Mouse (Mus musculus) midbrain, embryonic 14.5 days (tissue): ENCODE results near the gene Mall. TPM values are rescaled to one million over a fixed set of nuclear protein-coding genes. Genes with fewer than 3 reads are reported as not detected.

Experiments
- ATAC-seq: fragments of 200-750 bp; cut with Nextera tagmentation; 2 replicates; pipeline ENCODE4 v1.8.0; 2017; ENCODE audit warnings: moderate number of reproducible peaks, moderate library complexity; ENCODE audit not compliant: low FRiP score, low TSS enrichment
- DNase-seq: peaks from one replicate; pipeline ENCODE4 v3.0.0-alpha.2; 2015
- H3K27ac ChIP-seq: fragments of 300-500 bp; sonication (generic); replicated peaks from 2 replicates; pipeline ENCODE4 v1.5.1; 2014; ENCODE audit warnings: mild to moderate bottlenecking, low read depth, low read length, moderate library complexity
- H3K27me3 ChIP-seq: fragments of 300-500 bp; sonication (generic); 2 replicates; pipeline ENCODE4 v1.6.1; 2014; ENCODE audit warnings: low read length, control low read depth, mixed read lengths; ENCODE audit not compliant: control insufficient read depth, insufficient read depth
- H3K36me3 ChIP-seq: fragments of 300-500 bp; sonication (generic); 2 replicates; pipeline ENCODE4 v1.6.1; 2014; ENCODE audit warnings: low read length, control low read depth; ENCODE audit not compliant: control insufficient read depth, insufficient read depth
- H3K4me1 ChIP-seq: fragments of 300-500 bp; sonication (generic); 2 replicates; pipeline ENCODE4 v1.6.1; 2014; ENCODE audit warnings: mild to moderate bottlenecking, antibody characterized with exemption, low read length, control low read depth; ENCODE audit not compliant: control insufficient read depth, insufficient read depth
- H3K4me2 ChIP-seq: fragments of 300-500 bp; sonication (generic); 2 replicates; pipeline ENCODE4 v1.6.1; 2014; ENCODE audit warnings: mild to moderate bottlenecking, low read length, moderate library complexity
- H3K4me3 ChIP-seq: fragments of 300-500 bp; sonication (generic); replicated peaks from 2 replicates; pipeline ENCODE4 v1.5.1; 2014; ENCODE audit warnings: low read depth, low read length
- H3K9ac ChIP-seq: fragments of 300-500 bp; sonication (generic); replicated peaks from 2 replicates; pipeline ENCODE4 v1.6.1; 2014; ENCODE audit warnings: mild to moderate bottlenecking, low read length, moderate library complexity
- H3K9me3 ChIP-seq: fragments of 300-500 bp; sonication (generic); 2 replicates; pipeline ENCODE4 v1.6.1; 2016; ENCODE audit warnings: low read length, control low read depth, mixed read lengths; ENCODE audit not compliant: control insufficient read depth
- WGBS: fragments of 180-500 bp; shearing (Covaris S2); extraction: QIAGEN DNeasy Blood & Tissue Kit; methylation state at CpG from one replicate; pipeline ENCODE4 v1.1.7; 2014; 5-methylcytosine and 5-hydroxymethylcytosine counted together
- polyA plus RNA-seq: library from polyadenylated mRNA; unstranded; fragments of >200 nt; fragmentation: Nextera tagmentation; extraction: Ambion mirVana; gene quantifications from 2 replicates; pipeline ENCODE4 v1.2.1, GENCODE M21; 2014

The Mall gene
- polyA plus RNA-seq, 1 experiment from 2014 or later: 0.95 TPM

DNA sequence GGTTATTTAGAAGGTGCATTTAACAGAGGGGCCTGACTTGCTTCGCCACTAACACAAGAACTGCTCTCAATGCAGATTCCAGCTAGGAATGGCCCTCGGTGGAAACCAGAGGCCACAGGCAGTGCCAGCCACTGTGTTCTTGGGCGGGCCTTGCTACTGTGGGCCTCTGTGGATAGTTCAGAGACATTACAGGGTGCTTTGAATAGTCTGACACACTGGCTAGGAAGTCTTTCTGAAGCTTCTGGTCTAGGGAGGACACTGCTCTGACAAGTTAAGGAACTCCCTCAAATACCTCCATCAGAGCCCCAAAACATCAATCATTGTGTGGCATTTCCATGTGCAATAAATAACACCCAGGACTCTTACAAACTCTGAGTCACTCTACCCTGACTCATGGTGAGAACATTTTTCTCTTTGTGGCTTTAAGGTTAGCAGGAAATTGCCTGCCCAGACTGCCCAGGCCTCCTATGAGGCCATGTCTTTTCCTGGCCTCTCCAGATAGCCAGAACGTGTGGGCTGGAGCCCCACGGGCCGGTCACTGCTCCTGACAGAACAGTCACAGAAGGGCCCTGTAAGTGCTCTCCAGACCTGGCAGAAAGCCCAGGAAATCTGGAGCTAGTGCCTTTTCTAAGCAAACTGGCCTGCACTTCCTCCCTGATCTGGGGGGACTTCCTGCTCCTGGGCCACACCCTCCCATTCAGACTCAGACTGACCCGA lies 7.4 kb downstream of the Mall start:
- Histone ChIP-seq H3K9me3 (no peaks in the 10 kb centered on the region), H3K9ac (no peak overlapping the region), H3K27ac (no peak overlapping the region), H3K4me2 (no peak overlapping the region), H3K36me3 (no peaks in the 10 kb centered on the region), H3K4me1 (no peaks in the 10 kb centered on the region), H3K4me3 (no peak overlapping the region), H3K27me3 (no peaks in the 10 kb centered on the region)
- DNase-seq (peak; percentile 69), ATAC-seq (no peak)
- 69% methylated on average over 7 of the region's 7 CpGs for WGBS

DNA sequence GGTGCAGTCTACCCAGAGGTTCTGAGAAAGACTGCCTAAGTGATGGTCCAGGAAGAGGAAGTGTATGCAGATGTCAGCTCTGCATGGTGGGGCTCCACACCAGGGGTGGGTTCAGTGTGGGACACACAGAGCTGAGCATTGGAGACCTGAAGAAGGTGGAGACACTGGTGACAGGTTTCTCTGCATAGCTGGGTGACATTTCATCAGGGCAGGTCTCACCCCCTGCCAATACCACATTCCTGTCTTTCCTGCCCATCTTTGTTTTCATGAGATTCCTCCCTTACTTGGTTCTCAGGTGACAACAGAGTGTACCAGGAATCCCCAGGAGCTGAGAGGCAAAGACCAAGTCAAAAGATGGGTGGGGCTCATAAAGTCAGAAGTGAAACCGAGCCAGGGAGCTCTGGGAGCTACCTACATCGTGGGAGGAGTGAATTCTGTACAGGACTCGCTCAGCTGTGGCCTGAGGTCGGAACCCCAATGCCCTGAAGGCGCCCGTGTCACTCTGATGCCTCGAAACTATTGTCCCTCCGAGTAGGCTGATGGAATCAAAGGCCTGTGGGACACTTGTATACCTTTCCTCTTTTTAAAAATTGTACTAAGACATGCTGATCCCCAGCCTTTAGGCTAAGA lies 10.8 kb downstream of the Mall start:
- Histone ChIP-seq H3K27ac (no peak overlapping the region), H3K9me3 (no peaks in the 10 kb centered on the region), H3K4me2 (no peak overlapping the region), H3K4me3 (no peak overlapping the region), H3K4me1 (no peaks in the 10 kb centered on the region), H3K27me3 (no peaks in the 10 kb centered on the region), H3K9ac (no peak overlapping the region), H3K36me3 (no peaks in the 10 kb centered on the region)
- no peak for ATAC-seq
- 68% methylated on average over 8 of the region's 8 CpGs for WGBS
- DNase-seq: no peak

DNA sequence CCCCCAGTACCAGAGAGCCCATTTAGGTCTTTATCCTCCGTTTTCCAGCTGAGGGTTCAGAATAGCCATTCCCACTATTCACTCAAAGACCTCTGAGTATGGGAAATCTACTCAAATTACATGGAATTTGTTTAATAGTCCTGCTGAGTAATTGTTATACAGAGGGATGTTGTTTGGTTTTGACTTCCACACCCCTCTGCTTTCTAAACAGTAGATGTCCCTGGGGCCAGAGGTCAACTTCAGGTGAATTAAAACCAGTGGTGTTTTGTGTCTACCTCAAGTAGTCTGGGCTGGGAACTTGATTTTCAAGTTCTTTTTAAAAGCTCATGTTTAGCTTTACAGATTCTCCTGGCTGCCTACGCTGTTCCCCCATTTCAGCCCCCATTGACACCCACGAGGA lies 15.0 kb downstream of the Mall start:
- Histone ChIP-seq H3K4me1 (no peaks in the 10 kb centered on the region), H3K4me3 (no peak overlapping the region), H3K36me3 (no peaks in the 10 kb centered on the region), H3K9me3 (no peaks in the 10 kb centered on the region), H3K27ac (no peak overlapping the region), H3K4me2 (no peak overlapping the region), H3K9ac (no peak overlapping the region), H3K27me3 (no peaks in the 10 kb centered on the region)
- ATAC-seq (no peak), DNase-seq (no peak)
- WGBS: 68% methylated on average over 3 of the region's 3 CpGs

DNA sequence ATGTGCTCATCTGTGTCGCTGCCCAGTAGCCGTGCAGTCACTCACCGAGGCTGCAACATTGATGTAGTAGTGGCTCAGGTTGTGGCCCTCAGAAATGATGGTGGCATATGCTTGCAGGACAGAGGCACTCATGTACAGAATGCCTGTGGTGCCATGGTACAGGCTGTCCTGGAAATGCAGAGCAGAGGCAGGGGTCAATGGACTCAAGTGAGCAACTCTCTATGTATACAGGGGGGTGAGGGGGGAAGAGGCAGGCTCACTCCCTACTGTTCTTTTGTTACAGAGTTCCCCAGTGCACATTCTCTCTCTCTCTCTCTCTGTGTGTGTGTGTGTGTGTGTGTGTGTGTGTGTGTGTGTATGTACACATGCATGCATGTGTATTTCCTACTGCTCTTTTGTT lies 20.9 kb downstream of the Mall start:
- Histone ChIP-seq H3K27me3 (no peaks in the 10 kb centered on the region), H3K36me3 (no peaks in the 10 kb centered on the region), H3K4me2 (no peak overlapping the region), H3K27ac (no peak overlapping the region), H3K4me1 (no peaks in the 10 kb centered on the region), H3K9me3 (no peaks in the 10 kb centered on the region), H3K4me3 (no peak overlapping the region), H3K9ac (no peak overlapping the region)
- 69% methylated on average over 3 of the region's 3 CpGs for whole genome bisulfite sequencing
- ATAC-seq (no peak), DNase-seq (no peak)

DNA sequence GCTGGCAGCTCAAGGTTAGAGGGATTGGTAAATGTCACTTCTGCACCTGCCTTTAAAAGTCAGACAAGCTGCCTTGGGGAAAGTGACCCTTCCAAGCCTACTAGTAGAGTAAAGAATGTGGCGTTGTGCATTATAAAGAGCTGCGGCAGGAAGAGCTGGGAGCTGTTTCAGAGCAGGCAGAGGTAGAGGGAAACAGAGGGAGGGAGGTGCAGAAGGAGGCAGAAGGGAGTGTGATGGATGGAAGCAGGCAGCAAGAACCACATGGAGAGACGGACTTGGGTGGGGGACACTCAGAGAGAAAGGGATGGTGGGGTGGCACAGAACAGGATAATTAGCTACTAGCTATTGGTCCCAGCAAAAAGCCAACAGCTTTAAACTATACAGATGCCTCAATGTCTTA lies 21.7 kb downstream of the Mall start:
- Histone ChIP-seq H3K9me3 (no peaks in the 10 kb centered on the region), H3K4me2 (no peak overlapping the region), H3K27me3 (no peaks in the 10 kb centered on the region), H3K27ac (no peak overlapping the region), H3K4me1 (no peaks in the 10 kb centered on the region), H3K4me3 (no peak overlapping the region), H3K9ac (no peak overlapping the region), H3K36me3 (no peaks in the 10 kb centered on the region)
- ATAC-seq: no peak
- no peak for DNase-seq
- WGBS: 58% methylated on average over 3 of the region's 3 CpGs

DNA sequence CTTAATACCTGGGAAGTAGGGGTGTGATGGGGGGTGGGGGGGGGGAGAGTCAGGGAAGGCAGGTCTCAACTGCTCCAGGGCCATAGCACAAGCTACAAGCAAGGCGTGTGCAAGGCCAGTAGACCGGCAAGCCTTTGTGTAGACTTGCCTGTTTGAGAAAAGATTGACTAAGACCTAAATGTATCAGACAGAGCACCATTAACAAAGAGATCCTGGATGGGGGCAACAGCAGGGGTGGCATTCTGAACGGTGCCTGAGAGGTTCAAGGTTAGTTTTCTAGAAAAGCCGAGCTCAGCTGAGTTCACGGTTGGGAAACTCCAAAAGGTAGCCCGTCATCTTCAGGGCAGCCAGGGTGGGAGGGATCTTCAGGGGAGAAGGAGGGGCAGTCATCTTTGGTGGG lies 24.5 kb downstream of the Mall start:
- ATAC-seq (no peak), DNase-seq (no peak)
- H3K4me3 ChIP-seq: no peak overlapping the region
- WGBS: 67% methylated on average over 6 of the region's 6 CpGs
- no peaks in the 10 kb centered on the region for H3K27me3 ChIP-seq
- H3K9me3 ChIP-seq: no peaks in the 10 kb centered on the region
- no peaks in the 10 kb centered on the region for H3K4me1 ChIP-seq
- H3K36me3 ChIP-seq: no peaks in the 10 kb centered on the region
- no peak overlapping the region for H3K9ac ChIP-seq
- no peak overlapping the region for H3K4me2 ChIP-seq
- no peak overlapping the region for H3K27ac ChIP-seq

DNA sequence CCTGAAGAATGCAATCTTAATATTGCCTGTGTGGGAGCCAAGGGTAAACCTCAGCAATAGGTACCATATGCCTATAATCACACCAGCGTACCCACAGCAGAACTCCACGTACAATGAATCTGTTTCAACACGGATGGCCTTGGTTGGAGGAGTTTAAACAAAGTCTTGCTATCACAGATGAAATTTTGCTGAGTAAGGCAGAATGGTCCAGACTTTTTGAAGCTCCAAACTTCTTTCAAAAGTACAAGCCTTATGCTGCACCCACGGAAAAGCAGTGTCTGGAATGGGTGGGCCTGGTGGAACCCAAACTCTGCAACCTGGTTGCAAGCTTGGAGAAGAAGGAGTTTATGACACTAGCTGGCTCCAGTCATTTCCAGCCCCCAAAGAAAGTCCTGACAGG lies 40.5 kb downstream of the Mall start:
- no peak for ATAC-seq
- 87% methylated on average over 4 of the region's 4 CpGs for WGBS

DNA sequence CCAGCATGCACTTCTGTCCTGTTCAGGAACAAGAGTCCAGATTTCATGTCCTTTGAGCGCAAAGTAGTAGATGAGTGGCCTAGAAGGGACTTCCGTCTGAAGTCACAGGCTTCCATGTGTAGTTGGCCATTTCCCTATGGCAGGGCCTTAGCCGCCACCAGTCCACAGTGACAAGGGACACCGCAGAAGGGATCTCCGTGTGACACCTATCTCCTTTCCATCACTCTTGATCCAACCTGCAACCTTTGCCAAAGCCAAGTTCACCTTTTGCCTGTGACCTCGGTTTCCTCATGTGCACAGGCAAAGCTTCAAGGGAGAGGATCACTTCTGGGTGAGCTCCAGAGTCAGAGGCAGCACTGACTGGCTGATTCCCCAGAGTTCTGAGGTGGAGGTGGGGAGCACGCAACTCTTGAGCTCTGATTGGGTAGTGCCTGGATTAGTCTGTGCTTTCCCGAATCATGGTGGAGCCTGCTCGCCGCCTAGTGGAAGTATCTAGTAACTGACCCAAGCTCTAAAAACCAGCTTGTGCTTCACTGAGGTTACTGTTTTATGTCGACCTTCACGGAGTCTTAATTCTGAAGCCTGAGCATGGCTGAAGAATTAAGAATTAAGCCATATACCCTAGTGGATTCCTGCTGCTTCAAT lies 45.9 kb downstream of the Mall start:
- DNase-seq (peak; percentile 81), ATAC-seq (no peak)
- Histone ChIP-seq H3K4me3 (no peak overlapping the region), H3K9me3 (no peaks in the 10 kb centered on the region), H3K27ac (no peak overlapping the region), H3K9ac (no peak overlapping the region), H3K4me1 (no peaks in the 10 kb centered on the region), H3K4me2 (no peak overlapping the region), H3K27me3 (no peaks in the 10 kb centered on the region), H3K36me3 (no peaks in the 10 kb centered on the region)
- WGBS: 35% methylated on average over 12 of the region's 12 CpGs

More for the DNA sequence above, 40.5 kb downstream of the Mall start:
- Histone ChIP-seq H3K4me3 (no peak overlapping the region), H3K9ac (no peak overlapping the region), H3K36me3 (no peaks in the 10 kb centered on the region), H3K27ac (no peak overlapping the region), H3K4me1 (no peaks in the 10 kb centered on the region), H3K9me3 (no peaks in the 10 kb centered on the region), H3K27me3 (no peaks in the 10 kb centered on the region), H3K4me2 (no peak overlapping the region)
- no peak for DNase-seq
